Mouse (Mus musculus) midbrain, embryonic 11.5 days (tissue): ENCODE data around the gene 9230112D13Rik. TPM values are rescaled to one million over a fixed set of nuclear protein-coding genes. Genes with fewer than 3 reads are reported as not detected.

Source experiments
- ATAC-seq: fragments of 200-750 bp; cut with Nextera tagmentation; 2 replicates; pipeline ENCODE4 v1.8.0; 2017; ENCODE audit warnings: moderate TSS enrichment, moderate library complexity; ENCODE audit not compliant: low FRiP score
- DNase-seq: peaks from one replicate; pipeline ENCODE4 v3.0.0; 2015; ENCODE audit warnings: low spot score; ENCODE audit errors: missing footprints
- H3K27ac ChIP-seq: fragments of 300-500 bp; sonication (generic); 2 replicates; pipeline ENCODE4 v1.5.1; 2014; ENCODE audit warnings: low read depth, low read length
- H3K27me3 ChIP-seq: fragments of 300-500 bp; sonication (generic); 2 replicates; pipeline ENCODE4 v1.6.1; 2014; ENCODE audit warnings: mild to moderate bottlenecking, low read length, moderate library complexity, mixed read lengths; ENCODE audit not compliant: control insufficient read depth, insufficient read depth
- H3K36me3 ChIP-seq: fragments of 300-500 bp; sonication (generic); 2 replicates; pipeline ENCODE4 v1.6.1; 2014; ENCODE audit warnings: mild to moderate bottlenecking, low read length, moderate library complexity, mixed read lengths; ENCODE audit not compliant: control insufficient read depth, insufficient read depth
- H3K4me1 ChIP-seq: fragments of 300-500 bp; sonication (generic); 2 replicates; pipeline ENCODE4 v1.6.1; 2014; ENCODE audit warnings: low read length; ENCODE audit not compliant: control insufficient read depth, insufficient read depth
- H3K4me2 ChIP-seq: fragments of 300-500 bp; sonication (generic); 2 replicates; pipeline ENCODE4 v1.6.1; 2014; ENCODE audit warnings: mild to moderate bottlenecking, moderate library complexity
- H3K4me3 ChIP-seq: fragments of 300-500 bp; sonication (generic); 2 replicates; pipeline ENCODE4 v1.5.1; 2014; ENCODE audit warnings: low read depth, low read length
- H3K9ac ChIP-seq: fragments of 300-500 bp; sonication (generic); 2 replicates; pipeline ENCODE4 v1.6.1; 2014; ENCODE audit warnings: low read length
- H3K9me3 ChIP-seq: fragments of 300-500 bp; sonication (generic); 2 replicates; pipeline ENCODE4 v1.6.1; 2016; ENCODE audit warnings: low read length; ENCODE audit not compliant: control insufficient read depth
- WGBS: fragments of 180-500 bp; shearing (Covaris S2); extraction: QIAGEN DNeasy Blood & Tissue Kit; methylation state at CpG from one replicate; pipeline ENCODE4 v1.1.7; 2014; 5-methylcytosine and 5-hydroxymethylcytosine counted together
- polyA plus RNA-seq: library from polyadenylated mRNA; unstranded; fragments of >200 nt; fragmentation: Nextera tagmentation; extraction: Ambion mirVana; gene quantifications from 2 replicates; pipeline ENCODE4 v1.2.1, GENCODE M21; 2014

The 9230112D13Rik gene
- polyA plus RNA-seq, 1 experiment from 2014 or later, result not detected

DNA sequence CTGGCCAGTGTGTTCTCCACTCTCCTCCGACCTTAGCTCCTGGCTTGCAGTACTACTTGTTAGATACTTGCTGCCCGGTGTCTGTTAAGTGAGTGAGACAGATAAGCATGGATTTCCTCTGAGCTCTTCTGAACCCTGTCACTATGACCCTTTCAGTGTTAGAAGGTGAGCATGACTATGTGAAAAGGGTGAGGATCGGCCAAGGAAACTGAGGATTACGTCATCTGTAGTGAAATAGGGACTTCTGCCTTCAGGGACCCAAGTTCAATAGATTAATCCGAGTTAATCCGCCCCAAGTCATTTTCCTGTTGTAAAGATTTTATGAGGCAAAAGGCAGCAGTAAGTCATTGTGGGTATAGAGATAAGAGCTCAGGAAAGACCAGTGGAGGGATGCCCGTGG lies 17.3 kb downstream of the 9230112D13Rik start:
- ATAC-seq (no peak), DNase-seq (no peak)
- H3K4me2 ChIP-seq, result no peak overlapping the region
- WGBS, result 65% methylated on average over 7 of the region's 7 CpGs
- H3K4me3 ChIP-seq, result no peak overlapping the region
- no peak overlapping the region for H3K27ac ChIP-seq
- no peak overlapping the region for H3K9ac ChIP-seq
- H3K36me3 ChIP-seq, result no peaks in the 10 kb centered on the region
- H3K4me1 ChIP-seq, result peaks cover 8% of the 10 kb centered on the region
- H3K27me3 ChIP-seq, result no peaks in the 10 kb centered on the region
- no peaks in the 10 kb centered on the region for H3K9me3 ChIP-seq

DNA sequence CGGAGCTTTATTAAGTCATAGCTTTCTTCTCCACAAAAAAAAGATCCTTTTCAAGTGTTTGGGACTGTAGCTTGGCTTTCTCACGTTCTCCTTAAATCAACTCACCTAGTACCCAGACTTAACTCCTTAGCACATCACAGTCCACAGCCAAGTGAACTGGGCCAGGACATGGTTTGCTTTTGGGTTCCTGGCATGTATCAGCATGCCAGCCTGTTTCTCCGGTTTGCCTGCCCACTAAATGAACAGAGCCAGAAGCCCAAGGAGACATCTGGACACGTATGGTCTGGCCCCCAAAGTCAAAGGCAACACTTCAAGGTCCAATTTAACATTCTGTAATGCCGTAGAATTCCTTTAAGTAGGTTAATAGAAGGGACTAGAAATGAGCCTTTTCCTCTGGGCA lies 18.2 kb downstream of the 9230112D13Rik start:
- no peaks in the 10 kb centered on the region for H3K9me3 ChIP-seq
- WGBS, result 91% methylated on average over 5 of the region's 5 CpGs
- ATAC-seq (no peak), DNase-seq (no peak)
- H3K4me1 ChIP-seq, result peaks cover 18% of the 10 kb centered on the region
- H3K36me3 ChIP-seq, result no peaks in the 10 kb centered on the region
- H3K4me2 ChIP-seq, result no peak overlapping the region
- H3K27me3 ChIP-seq, result no peaks in the 10 kb centered on the region
- no peak overlapping the region for H3K4me3 ChIP-seq
- H3K9ac ChIP-seq, result no peak overlapping the region
- no peak overlapping the region for H3K27ac ChIP-seq

- Histone ChIP-seq H3K27me3 (no peaks in the 10 kb centered on the region), H3K9me3 (no peaks in the 10 kb centered on the region), H3K4me2 (peak overlapping the region; percentile 71), H3K9ac (no peak overlapping the region), H3K36me3 (no peaks in the 10 kb centered on the region), H3K4me3 (no peak overlapping the region), H3K4me1 (peaks cover 21% of the 10 kb centered on the region), H3K27ac (no peak overlapping the region)
- WGBS, result 43% methylated on average over 6 of the region's 6 CpGs
- ATAC-seq (no peak), DNase-seq (peak; percentile 90)
These were observed 18.8 kb downstream of the 9230112D13Rik start for GRCm38 (mm10) chr14:34503759-34504158.

- peak within 1 kb of the TSS; percentile 99 for H3K9ac ChIP-seq
- H3K36me3 ChIP-seq, result no peaks in the 10 kb centered on the region
- 8% methylated on average over 15 of the region's 15 CpGs for WGBS
- peak within 1 kb of the TSS; percentile 91 for H3K4me3 ChIP-seq
- H3K4me2 ChIP-seq, result peak within 1 kb of the TSS; percentile 71
- H3K27me3 ChIP-seq, result no peaks in the 10 kb centered on the region
- H3K9me3 ChIP-seq, result no peaks in the 10 kb centered on the region
- peaks cover 21% of the 10 kb centered on the region for H3K4me1 ChIP-seq
- DNase-seq (no peak), ATAC-seq (no peak)
- peak within 1 kb of the TSS; percentile 89 for H3K27ac ChIP-seq
These were observed 19.3 kb downstream of the 9230112D13Rik start, which contains the start of gene Bmpr1a for GRCm38 (mm10) chr14:34503325-34503647. TSS of gene Bmpr1a (minus strand) at chr14:34503341.

DNA sequence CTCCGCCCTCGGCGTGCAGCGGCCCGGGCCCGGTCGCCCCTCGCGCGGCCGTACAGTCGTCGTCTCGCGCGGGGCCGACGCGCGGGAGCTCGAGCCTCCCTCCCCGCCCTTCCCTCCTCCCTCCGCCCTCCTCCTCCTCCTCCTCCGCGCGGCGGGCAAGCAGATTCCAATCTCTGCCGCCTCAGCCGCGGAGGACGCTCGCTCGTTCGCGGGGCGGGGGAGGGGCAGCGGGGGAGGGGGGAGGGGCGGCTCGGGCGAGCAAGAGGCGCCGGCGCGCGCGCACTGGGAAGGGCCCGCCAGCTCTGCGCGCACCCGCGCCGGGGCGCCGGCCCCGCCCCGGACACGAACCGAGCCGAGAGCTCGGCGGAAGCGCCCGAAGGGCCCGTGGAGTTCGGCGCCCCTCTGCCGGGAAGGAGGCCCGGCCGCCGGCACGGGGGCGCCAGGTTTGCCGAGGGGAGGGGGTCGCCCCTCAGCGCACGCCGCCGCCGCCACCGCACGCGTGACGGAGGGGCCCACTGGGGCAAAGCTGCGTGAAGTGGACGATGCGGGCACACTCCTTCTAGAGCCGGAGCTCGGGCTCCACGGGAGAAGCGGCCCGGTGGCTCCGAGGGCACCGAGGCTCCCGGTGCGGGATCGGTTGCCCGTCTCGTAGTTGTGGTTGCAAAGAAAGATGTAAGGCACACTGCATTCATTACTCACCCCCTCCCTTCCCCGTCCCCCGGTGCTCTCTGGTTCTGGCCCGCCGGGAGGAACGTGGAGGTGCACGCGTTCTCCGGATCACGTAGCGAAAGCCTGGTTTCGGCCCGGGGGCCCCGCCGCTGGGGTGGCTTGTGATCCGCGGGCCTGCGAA lies 19.9 kb downstream of the 9230112D13Rik start:
- ATAC-seq (peak; percentile 93), DNase-seq (peak; percentile 99)
- H3K4me1 ChIP-seq, result peaks cover 21% of the 10 kb centered on the region
- H3K4me2 ChIP-seq, result peak overlapping the region; percentile 71
- no peaks in the 10 kb centered on the region for H3K9me3 ChIP-seq
- H3K4me3 ChIP-seq, result peak overlapping the region; percentile 91
- no peaks in the 10 kb centered on the region for H3K36me3 ChIP-seq
- H3K9ac ChIP-seq, result peak overlapping the region; percentile 99
- H3K27me3 ChIP-seq, result no peaks in the 10 kb centered on the region
- WGBS, result under 1% methylated on average over 72 of the region's 115 CpGs
- peak overlapping the region; percentile 89 for H3K27ac ChIP-seq

- Histone ChIP-seq H3K27me3 (no peaks in the 10 kb centered on the region), H3K9ac (peak overlapping the region; percentile 99), H3K4me1 (peaks cover 21% of the 10 kb centered on the region), H3K36me3 (no peaks in the 10 kb centered on the region), H3K4me3 (peak overlapping the region; percentile 91), H3K9me3 (no peaks in the 10 kb centered on the region), H3K4me2 (peak overlapping the region; percentile 71), H3K27ac (peak overlapping the region; percentile 89)
- under 1% methylated on average over 71 of the region's 77 CpGs for WGBS
- ATAC-seq, result peak; percentile 63
- peak; percentile 96 for DNase-seq
These were observed 20.7 kb downstream of the 9230112D13Rik start for GRCm38 (mm10) chr14:34501804-34502474.

GRCm38 (mm10) chr14:34501447-34501803 lies 21.2 kb downstream of the 9230112D13Rik start:
- no peaks in the 10 kb centered on the region for H3K27me3 ChIP-seq
- H3K4me2 ChIP-seq, result peak overlapping the region; percentile 71
- peak overlapping the region; percentile 89 for H3K27ac ChIP-seq
- H3K36me3 ChIP-seq, result no peaks in the 10 kb centered on the region
- H3K9ac ChIP-seq, result peak overlapping the region; percentile 99
- DNase-seq, result peak; percentile 90
- under 1% methylated on average over 16 of the region's 16 CpGs for WGBS
- H3K9me3 ChIP-seq, result no peaks in the 10 kb centered on the region
- H3K4me1 ChIP-seq, result peaks cover 21% of the 10 kb centered on the region
- ATAC-seq, result no peak
- H3K4me3 ChIP-seq, result peak overlapping the region; percentile 91

DNA sequence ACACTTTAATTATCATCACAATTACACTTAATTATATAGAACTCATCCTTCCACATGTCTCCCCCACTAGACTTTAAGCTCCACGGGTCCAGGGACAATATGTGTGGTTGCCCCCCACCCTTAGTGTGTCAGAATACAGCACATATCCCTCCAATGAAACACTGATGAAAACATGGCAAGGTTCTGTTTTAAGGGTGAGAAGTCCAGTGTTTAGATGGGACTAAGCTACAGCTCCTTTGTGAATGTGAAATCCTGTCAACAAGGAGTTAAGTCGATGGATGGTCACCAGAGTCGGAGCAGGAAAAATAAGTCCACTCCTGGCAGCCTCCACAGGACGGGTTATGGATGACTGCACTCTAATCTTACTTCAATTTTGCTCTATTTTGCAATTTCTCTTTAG lies 22.3 kb downstream of the 9230112D13Rik start:
- Histone ChIP-seq H3K9me3 (no peaks in the 10 kb centered on the region), H3K4me3 (peak overlapping the region; percentile 91), H3K36me3 (no peaks in the 10 kb centered on the region), H3K27me3 (no peaks in the 10 kb centered on the region), H3K4me1 (peaks cover 19% of the 10 kb centered on the region), H3K4me2 (peak overlapping the region; percentile 71), H3K9ac (peak overlapping the region; percentile 4; the same call in 1 of the 2 replicates), H3K27ac (no peak overlapping the region)
- ATAC-seq, result no peak
- DNase-seq, result peak; percentile 86
- WGBS, result 3% methylated on average over 4 of the region's 4 CpGs

DNA sequence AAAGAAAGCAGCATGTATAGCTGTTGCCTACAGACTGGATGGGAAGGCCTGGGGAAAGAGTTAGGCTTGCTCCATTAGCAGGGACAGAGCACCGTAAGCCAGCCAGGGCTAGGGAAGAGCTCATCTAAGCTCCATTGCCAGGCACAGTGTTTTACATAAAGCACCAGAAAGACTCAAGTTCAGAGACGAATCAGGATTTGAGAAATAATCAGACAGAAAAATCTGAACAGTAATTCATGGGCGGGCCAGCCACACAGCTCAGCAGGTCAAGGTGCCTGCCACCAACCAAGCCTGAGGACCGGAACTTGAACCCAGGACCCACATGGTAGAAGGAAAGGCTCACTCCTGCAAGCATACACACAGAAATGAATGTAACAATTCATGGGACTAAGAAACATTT lies 22.9 kb downstream of the 9230112D13Rik start:
- DNase-seq (no peak), ATAC-seq (no peak)
- Histone ChIP-seq H3K4me1 (peaks cover 18% of the 10 kb centered on the region), H3K27ac (no peak overlapping the region), H3K27me3 (no peaks in the 10 kb centered on the region), H3K4me3 (no peak overlapping the region), H3K4me2 (no peak overlapping the region), H3K9me3 (no peaks in the 10 kb centered on the region), H3K36me3 (no peaks in the 10 kb centered on the region), H3K9ac (no peak overlapping the region)
- 71% methylated on average over 4 of the region's 4 CpGs for WGBS
